Mouse (Mus musculus): Measurements from ENCODE around the gene Bach2.

DNA sequence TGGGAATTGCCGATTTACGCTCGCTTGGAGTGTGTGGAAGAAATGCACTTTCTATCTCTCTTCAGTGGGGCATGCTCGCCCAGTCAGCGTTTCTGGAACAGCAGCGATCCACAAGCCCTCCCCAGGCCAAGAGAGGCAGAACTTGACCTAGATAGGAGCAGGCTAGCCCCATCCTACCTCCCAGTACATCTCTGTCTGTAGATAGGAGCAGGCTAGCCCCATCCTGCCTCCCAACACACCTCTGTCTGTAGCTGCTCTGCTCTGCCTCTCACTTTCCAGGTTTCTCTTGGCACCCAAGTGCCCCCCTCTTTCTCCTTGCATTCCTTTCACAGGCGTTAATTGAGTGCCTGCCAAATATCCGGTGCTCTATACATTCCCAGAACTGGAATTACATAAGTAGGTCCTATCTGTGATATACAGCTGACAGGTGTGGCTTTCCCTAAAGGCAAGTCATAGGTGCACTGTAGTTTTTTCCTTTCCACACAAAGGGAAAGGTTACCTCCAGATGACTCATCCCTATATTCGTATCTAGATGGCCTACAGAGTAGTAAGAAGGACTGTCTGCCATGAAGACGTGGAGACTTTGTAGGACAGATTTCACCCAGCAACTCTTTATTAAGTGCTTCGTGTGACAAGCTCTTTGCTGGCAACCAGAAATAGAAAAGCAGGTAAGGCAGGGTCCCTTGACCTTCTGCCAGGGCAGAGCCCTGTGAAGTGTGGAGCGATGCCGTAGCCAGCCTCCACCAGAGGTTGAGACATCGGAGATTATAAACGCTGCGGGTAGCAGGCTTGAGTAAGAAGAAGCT lies 137.3 kb downstream of the Bach2 start:
- no peak for TF ChIP-seq POLR2A (IDR thresholded peaks at IDR 0.05; ENCODE audit: low read depth, low read length)
- TF ChIP-seq CTCF (IDR thresholded peaks at IDR 0.05; ENCODE audit: extremely low read depth, insufficient read depth, insufficient read length, insufficient replicate concordance): no peak

Data from spleen, adult 2 months (tissue).